Mouse (Mus musculus) MEL (cell line): ENCODE measurements around the gene Fkbp8. TPM values are rescaled to one million over a fixed set of nuclear protein-coding genes. Genes with fewer than 3 reads are reported as not detected.

ENCODE experiments used
- DNase-seq: peaks from one replicate; pipeline ENCODE4 v3.0.0; 2011; ENCODE audit warnings: low read depth, low spot score
- H3K27ac ChIP-seq: 2 replicates; pipeline ENCODE4 v1.5.1; 2012; ENCODE audit warnings: low read depth, mild to moderate bottlenecking, control low read depth, low read length, moderate library complexity; ENCODE audit not compliant: control insufficient read depth
- H3K27me3 ChIP-seq, 2 experiments: fragments of 150-350 bp in 1 of 2; sonication (generic) in 1 of 2; 2 replicates each; pipeline ENCODE4 v1.6.1; 2012; ENCODE audit warnings: low read length in 2 of 2, mild to moderate bottlenecking in 2 of 2, improper control_type of control experiment in 1 of 2, moderate library complexity in 1 of 2; ENCODE audit not compliant: insufficient read depth in 2 of 2, control insufficient read depth in 1 of 2
- H3K36me3 ChIP-seq, 2 experiments: 2 replicates each; pipeline ENCODE4 v1.6.1; 2012 to 2014; ENCODE audit warnings: low read length in 2 of 2, improper control_type of control experiment in 1 of 2, inconsistent platforms in 1 of 2, mild to moderate bottlenecking in 1 of 2; ENCODE audit not compliant: insufficient read depth in 2 of 2, control insufficient read depth in 1 of 2
- H3K4me1 ChIP-seq, 2 experiments: fragments of 150-350 bp in 1 of 2; sonication (generic) in 1 of 2; 2 replicates each; pipeline ENCODE4 v1.6.1; 2012; ENCODE audit warnings: low read length in 2 of 2, improper control_type of control experiment in 1 of 2, mild to moderate bottlenecking in 1 of 2; ENCODE audit not compliant: insufficient read depth in 2 of 2, control insufficient read depth in 1 of 2
- H3K4me3 ChIP-seq, 2 experiments: fragments of 150-350 bp in 1 of 2; sonication (generic) in 1 of 2; 2 replicates each; pipeline ENCODE4 v1.5.1; 2012; ENCODE audit warnings: low read depth in 2 of 2, low read length in 2 of 2, mild to moderate bottlenecking in 2 of 2, moderate library complexity in 2 of 2, control low read depth in 1 of 2, improper control_type of control experiment in 1 of 2; ENCODE audit not compliant: control insufficient read depth in 1 of 2, insufficient read depth in 1 of 2
- H3K79me2 ChIP-seq: 2 replicates; pipeline ENCODE4 v1.6.1; 2012; ENCODE audit warnings: mild to moderate bottlenecking, low read length, moderate library complexity; ENCODE audit not compliant: control insufficient read depth, poor library complexity, insufficient read depth
- H3K9ac ChIP-seq: 2 replicates; pipeline ENCODE4 v1.6.1; 2012; ENCODE audit warnings: low read depth, mild to moderate bottlenecking, control low read depth, low read length, moderate library complexity; ENCODE audit not compliant: control insufficient read depth, poor library complexity, severe bottlenecking
- H3K9me3 ChIP-seq: fragments of 150-350 bp; sonication (generic); replicated peaks from 2 replicates; pipeline ENCODE4 v1.6.1; 2012; ENCODE audit warnings: mild to moderate bottlenecking, low read length, improper control_type of control experiment, moderate library complexity; ENCODE audit not compliant: insufficient read depth
- CHD2 ChIP-seq: IDR thresholded peaks from 2 replicates; pipeline ENCODE4 v1.6.1; 2011; ENCODE audit warnings: low read length, improper control_type of control experiment
- CTCF ChIP-seq, 3 experiments: IDR thresholded peaks in 2 of 3; conservative IDR thresholded peaks in 1 of 3; 2 replicates each; pipeline ENCODE4 v1.5.1; 2011 to 2012; ENCODE audit warnings: low read length in 3 of 3, low read depth in 2 of 3, mild to moderate bottlenecking in 2 of 3, improper control_type of control experiment in 1 of 3, inconsistent platforms in 1 of 3, mixed read lengths in 1 of 3, moderate library complexity in 1 of 3; ENCODE audit not compliant: control insufficient read depth in 1 of 3, insufficient read depth in 1 of 3, poor library complexity in 1 of 3, severe bottlenecking in 1 of 3
- E2F4 ChIP-seq: IDR thresholded peaks from 2 replicates; pipeline ENCODE4 v1.6.1; 2011; ENCODE audit warnings: low read depth, low read length, improper control_type of control experiment, borderline replicate concordance
- EP300 ChIP-seq, 2 experiments: IDR thresholded peaks; 2 replicates each; pipeline ENCODE4 v1.6.1; 2011; ENCODE audit warnings: improper control_type of control experiment in 2 of 2, low read length in 2 of 2, low read depth in 1 of 2, mild to moderate bottlenecking in 1 of 2
- GATA1 ChIP-seq: IDR thresholded peaks from 2 replicates; pipeline ENCODE4 v1.6.1; 2011; ENCODE audit warnings: low read depth, low read length, improper control_type of control experiment
- MAZ ChIP-seq: IDR thresholded peaks from 2 replicates; pipeline ENCODE4 v1.6.1; 2012; ENCODE audit warnings: low read depth, mild to moderate bottlenecking, inconsistent platforms, low read length, improper control_type of control experiment
- MXI1 ChIP-seq: IDR thresholded peaks from 2 replicates; pipeline ENCODE4 v1.6.1; 2011; ENCODE audit warnings: mild to moderate bottlenecking, low read depth, low read length, improper control_type of control experiment
- MYC ChIP-seq: IDR thresholded peaks from 2 replicates; pipeline ENCODE4 v1.6.1; 2011; ENCODE audit warnings: low read depth, mild to moderate bottlenecking, low read length, improper control_type of control experiment, moderate library complexity
- POLR2AphosphoS2 ChIP-seq: IDR thresholded peaks from 2 replicates; pipeline ENCODE4 v1.6.1; 2011; ENCODE audit warnings: low read length, improper control_type of control experiment
- POLR2AphosphoS5 ChIP-seq: IDR thresholded peaks from 2 replicates; pipeline ENCODE4 v1.6.1; 2012; ENCODE audit warnings: low read depth, borderline replicate concordance, mild to moderate bottlenecking, inconsistent platforms, low read length, moderate library complexity, mixed read lengths
- SIN3A ChIP-seq: IDR thresholded peaks from 2 replicates; pipeline ENCODE4 v1.6.1; 2012; ENCODE audit warnings: low read length, improper control_type of control experiment, inconsistent platforms
- TBP ChIP-seq: IDR thresholded peaks from 2 replicates; pipeline ENCODE4 v1.8.0; 2011; ENCODE audit warnings: low read depth, low read length, improper control_type of control experiment
- USF1 ChIP-seq: IDR thresholded peaks from 2 replicates; pipeline ENCODE4 v1.6.1; 2014; ENCODE audit warnings: low read depth, mild to moderate bottlenecking, inconsistent platforms, low read length, improper control_type of control experiment, moderate library complexity
- USF2 ChIP-seq, 2 experiments: IDR thresholded peaks; 2 replicates each; pipeline ENCODE4 v1.6.1; 2011 to 2012; ENCODE audit warnings: improper control_type of control experiment in 2 of 2, low read length in 2 of 2, borderline replicate concordance in 1 of 2, inconsistent platforms in 1 of 2, low read depth in 1 of 2, mild to moderate bottlenecking in 1 of 2; ENCODE audit not compliant: insufficient read depth in 1 of 2
- ZC3H11A ChIP-seq: IDR thresholded peaks from 2 replicates; pipeline ENCODE4 v1.6.1; 2012; ENCODE audit warnings: low read depth, mild to moderate bottlenecking, inconsistent platforms, low read length, improper control_type of control experiment
- ZMIZ1 ChIP-seq: IDR thresholded peaks from 2 replicates; pipeline ENCODE4 v1.6.1; 2012; ENCODE audit warnings: low read depth, mild to moderate bottlenecking, inconsistent platforms, low read length, improper control_type of control experiment, moderate library complexity
- ZNF384 ChIP-seq: IDR thresholded peaks from 2 replicates; pipeline ENCODE4 v1.6.1; 2012; ENCODE audit warnings: low read depth, mild to moderate bottlenecking, inconsistent platforms, low read length, improper control_type of control experiment
- polyA plus RNA-seq, 2 experiments: library from polyadenylated mRNA; stranded (reverse) in 1 of 2; unstranded in 1 of 2; fragments of >175 nt in 1 of 2; fragments of >200 nt in 1 of 2; gene quantifications; 2 replicates each; pipeline versions ENCODE4 v1.2.1 to v1.2.4; 2012; ENCODE audit warnings: low replicate concordance in 2 of 2, low read depth in 1 of 2; ENCODE audit not compliant: insufficient read length in 2 of 2, insufficient read depth in 1 of 2, missing spikeins in 1 of 2
- total RNA-seq: library from RNA; depleted of rRNA; stranded (reverse); fragments of 300-350 nt; gene quantifications from 2 replicates; pipeline ENCODE4 v1.2.3, GENCODE M21; 2012

Gene Fkbp8
- total and polyA plus RNA-seq, 3 experiments = 215 to 349 TPM; not detected in 1

- H3K9ac ChIP-seq = peak overlapping the region; percentile 96
- peaks cover 0 to 23% of the 10 kb centered on the region in 2 experiments; a peak in 3 of 4 replicates for H3K4me1 ChIP-seq
- H3K79me2 ChIP-seq = peaks cover 29% of the 10 kb centered on the region
- H3K36me3 ChIP-seq = peaks cover 0 to 23% of the 10 kb centered on the region in 2 experiments; a peak in 2 of 4 replicates
- no peaks in the 10 kb centered on the region for H3K9me3 ChIP-seq
- H3K27ac ChIP-seq = peak overlapping the region; percentile 81
- DNase-seq = peak; percentile 40
- H3K27me3 ChIP-seq = no peaks in the 10 kb centered on the region
- TF ChIP-seq MXI1 = no peak
- no peak for TF ChIP-seq ZC3H11A
- no peak for TF ChIP-seq EP300 (IDR thresholded peaks at IDR 0.05; ENCODE audit: low read depth in 1 of 2, low read length in 2 of 2)
- TF ChIP-seq MAZ = no peak
- TF ChIP-seq MYC = no peak
- TF ChIP-seq POLR2AphosphoS5 = no peak
- TF ChIP-seq E2F4 = no peak
- TF ChIP-seq POLR2AphosphoS2 = 0 out of 2 replicates have a peak, but pooled peaks have one; percentile 15
- peak overlapping the region in 1 of 2 experiments; percentile 7; a peak in 1 of 4 replicates for H3K4me3 ChIP-seq
Measured at GRCm38 (mm10) chr8:70529299-70529698, 1.8 kb downstream of the Fkbp8 start.

- Histone ChIP-seq H3K9ac (peak overlapping the region; percentile 96), H3K27me3 (no peaks in the 10 kb centered on the region), H3K4me1 (peaks cover 0 to 23% of the 10 kb centered on the region in 2 experiments; a peak in 3 of 4 replicates), H3K36me3 (peaks cover 0 to 23% of the 10 kb centered on the region in 2 experiments; a peak in 2 of 4 replicates), H3K27ac (peak overlapping the region; percentile 81), H3K9me3 (no peaks in the 10 kb centered on the region), H3K79me2 (peaks cover 29% of the 10 kb centered on the region), H3K4me3 (peak overlapping the region in 1 of 2 experiments; percentile 7; a peak in 1 of 4 replicates)
- DNase-seq = peak; percentile 80
- TF ChIP-seq EP300 (IDR thresholded peaks at IDR 0.05; ENCODE audit: low read depth in 1 of 2, low read length in 2 of 2) (peak in 1 of 2 experiments; percentile 19; a peak in 1 of 4 replicates), ZMIZ1 (no peak), TBP (0 out of 2 replicates have a peak, but pooled peaks have one; percentile 37), GATA1 (peak; percentile 28; the same call in 1 of the 2 replicates), CHD2 (no peak), POLR2AphosphoS5 (no peak)
Measured at GRCm38 (mm10) chr8:70529741-70530161, 2.2 kb downstream of the Fkbp8 start.

- TF ChIP-seq USF1 = no peak
- peak; percentile 69 for TF ChIP-seq ZNF384
- TF ChIP-seq USF2 (IDR thresholded peaks at IDR 0.05; ENCODE audit: borderline replicate concordance in 1 of 2, insufficient read depth in 1 of 2, low read depth in 1 of 2, low read length in 2 of 2) = no peak
- no peak for TF ChIP-seq SIN3A
- TF ChIP-seq EP300 (IDR thresholded peaks at IDR 0.05; ENCODE audit: low read depth in 1 of 2, low read length in 2 of 2) = no peak
- TF ChIP-seq MAZ = no peak
- TF ChIP-seq CTCF (IDR thresholded peaks at IDR 0.05 in 2 of 3, conservative IDR thresholded peaks at IDR 0.05 in 1 of 3; ENCODE audit: control insufficient read depth in 1 of 3, insufficient read depth in 1 of 3, low read depth in 2 of 3, low read length in 3 of 3, poor library complexity in 1 of 3, severe bottlenecking in 1 of 3) = peak in 2 of 3 experiments; percentile 9 to 27; a peak in 2 of 6 replicates
- H3K36me3 ChIP-seq = peaks cover 0 to 23% of the 10 kb centered on the region in 2 experiments; a peak in 2 of 4 replicates
- DNase-seq = no peak
- no peaks in the 10 kb centered on the region for H3K27me3 ChIP-seq
- H3K9ac ChIP-seq = peak overlapping the region; percentile 35
- peaks cover 0 to 23% of the 10 kb centered on the region in 2 experiments; a peak in 3 of 4 replicates for H3K4me1 ChIP-seq
- no peaks in the 10 kb centered on the region for H3K9me3 ChIP-seq
- H3K27ac ChIP-seq = peak overlapping the region; percentile 81
- H3K79me2 ChIP-seq = peaks cover 29% of the 10 kb centered on the region
- no peak overlapping the region for H3K4me3 ChIP-seq
Measured at GRCm38 (mm10) chr8:70530314-70530713, 2.8 kb downstream of the Fkbp8 start.
